Mouse (Mus musculus) kidney, postnatal 0 days (tissue): Measurements from ENCODE around the gene Ttll5. TPM values are rescaled to one million over a fixed set of nuclear protein-coding genes. Genes with fewer than 3 reads are reported as not detected.

Experiments
- ATAC-seq: fragments of 200-750 bp; cut with Nextera tagmentation; replicated peaks from 2 replicates; pipeline ENCODE4 v1.8.0; 2017; ENCODE audit warnings: low read depth, moderate number of reproducible peaks, moderate TSS enrichment, moderate library complexity; ENCODE audit not compliant: low FRiP score
- DNase-seq: peaks from one replicate; pipeline ENCODE4 v3.0.0-alpha.2; 2016; ENCODE audit warnings: low spot score
- H3K27ac ChIP-seq: fragments of 300-500 bp; sonication (generic); 2 replicates; pipeline ENCODE4 v1.5.1; 2014; ENCODE audit warnings: mild to moderate bottlenecking
- H3K27me3 ChIP-seq: fragments of 300-500 bp; sonication (generic); 2 replicates; pipeline ENCODE4 v1.6.1; 2014; ENCODE audit warnings: low read length, mixed read lengths; ENCODE audit not compliant: insufficient read depth
- H3K36me3 ChIP-seq: fragments of 300-500 bp; sonication (generic); 2 replicates; pipeline ENCODE4 v1.6.1; 2014; ENCODE audit warnings: low read length, mixed read lengths; ENCODE audit not compliant: insufficient read depth
- H3K4me1 ChIP-seq: fragments of 300-500 bp; sonication (generic); replicated peaks from 2 replicates; pipeline ENCODE4 v1.6.1; 2014; ENCODE audit warnings: antibody characterized with exemption, low read length, mixed read lengths; ENCODE audit not compliant: insufficient read depth
- H3K4me2 ChIP-seq: fragments of 300-500 bp; sonication (generic); 2 replicates; pipeline ENCODE4 v1.6.1; 2014; ENCODE audit warnings: mild to moderate bottlenecking, low read length, moderate library complexity, mixed read lengths
- H3K4me3 ChIP-seq: fragments of 300-500 bp; sonication (generic); replicated peaks from 2 replicates; pipeline ENCODE4 v1.5.1; 2014; ENCODE audit warnings: low read depth, low read length
- H3K9ac ChIP-seq: fragments of 300-500 bp; sonication (generic); 2 replicates; pipeline ENCODE4 v1.6.1; 2014; ENCODE audit warnings: low read depth, low read length
- H3K9me3 ChIP-seq: fragments of 300-500 bp; sonication (generic); replicated peaks from 2 replicates; pipeline ENCODE4 v1.6.1; 2016; ENCODE audit warnings: low read length, inconsistent platforms, mixed read lengths
- CTCF ChIP-seq: IDR thresholded peaks from 2 replicates; pipeline ENCODE4 v1.5.1; 2016; ENCODE audit warnings: antibody characterized with exemption, low read depth, mild to moderate bottlenecking, moderate library complexity
- WGBS: fragments of 180-500 bp; shearing (Covaris S2); extraction: QIAGEN DNeasy Blood & Tissue Kit; methylation state at CpG from one replicate; pipeline ENCODE4 v1.1.7; 2014; 5-methylcytosine and 5-hydroxymethylcytosine counted together
- polyA plus RNA-seq: library from polyadenylated mRNA; unstranded; fragments of >200 nt; fragmentation: Nextera tagmentation; extraction: Ambion mirVana; gene quantifications from 2 replicates; pipeline ENCODE4 v1.2.1, GENCODE M21; 2015

Ttll5 gene
- polyA plus RNA-seq, 1 experiment from 2014 or later, result 6.8 TPM

DNA sequence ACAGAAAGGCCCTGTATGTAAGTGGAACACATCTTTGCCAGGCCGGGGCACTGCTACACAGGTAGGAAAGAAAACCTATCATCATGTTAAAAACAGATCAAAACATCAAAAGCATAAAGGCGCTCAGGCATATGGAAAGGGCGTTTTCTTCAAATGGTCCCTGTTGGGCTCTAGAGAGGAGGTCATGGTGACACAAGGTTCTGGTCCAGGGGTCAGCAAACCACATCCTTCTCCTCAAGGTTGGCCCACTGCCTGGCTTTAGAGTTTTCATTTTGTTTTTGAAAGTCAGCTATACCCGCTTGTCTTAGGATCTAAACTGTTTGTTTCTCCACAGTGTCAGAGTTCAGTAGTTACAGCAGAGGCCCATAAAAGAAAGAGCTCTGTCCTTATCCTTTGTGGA lies 285.1 kb downstream of the Ttll5 start:
- H3K36me3 ChIP-seq, result 0 out of 2 replicates have a peak, but pooled peaks cover 3% of the 10 kb centered on the region
- TF ChIP-seq CTCF, result no peak
- no peak overlapping the region for H3K9ac ChIP-seq
- H3K27ac ChIP-seq, result peak overlapping the region; percentile 10; the same call in 1 of the 2 replicates
- no peak overlapping the region for H3K4me3 ChIP-seq
- H3K4me1 ChIP-seq, result peaks cover 3% of the 10 kb centered on the region; the same call in 1 of the 2 replicates
- ATAC-seq (no peak), DNase-seq (peak; percentile 70)
- H3K9me3 ChIP-seq, result no peaks in the 10 kb centered on the region
- no peaks in the 10 kb centered on the region for H3K27me3 ChIP-seq
- 53% methylated on average over 4 of the region's 4 CpGs for WGBS
- no peak overlapping the region for H3K4me2 ChIP-seq

GRCm38 (mm10) chr12:86110637-86111036 lies 286.2 kb downstream of the Ttll5 start:
- H3K36me3 ChIP-seq, result 0 out of 2 replicates have a peak, but pooled peaks cover 3% of the 10 kb centered on the region
- H3K4me3 ChIP-seq, result no peak overlapping the region
- DNase-seq (peak; percentile 37), ATAC-seq (no peak)
- no peak overlapping the region for H3K9ac ChIP-seq
- no peak overlapping the region for H3K4me2 ChIP-seq
- H3K27me3 ChIP-seq, result no peaks in the 10 kb centered on the region
- TF ChIP-seq CTCF, result peak; percentile 66
- no peaks in the 10 kb centered on the region for H3K9me3 ChIP-seq
- peaks cover under 1% of the 10 kb centered on the region; the same call in 1 of the 2 replicates for H3K4me1 ChIP-seq
- WGBS, result 85% methylated on average over 2 of the region's 2 CpGs
- no peak overlapping the region for H3K27ac ChIP-seq

Other genes with a start within 250 kb of the Ttll5 start
- 0.47 and 0.70 TPM in 2 replicates for gene Jdp2, start 225.6 kb upstream of the Ttll5 start, polyA plus RNA-seq
- 4.0 and 4.3 TPM in 2 replicates for gene Batf, start 138.0 kb upstream of the Ttll5 start, polyA plus RNA-seq
- 7.0 and 7.5 TPM in 2 replicates for gene Flvcr2, start 78.1 kb upstream of the Ttll5 start, polyA plus RNA-seq
- gene Erg28, start 109 bp upstream of the Ttll5 start, polyA plus RNA-seq, result 111 and 122 TPM in 2 replicates